Mouse (Mus musculus) neural tube, embryonic 11.5 days (tissue): Measurements from ENCODE around the gene 1600012H06Rik. TPM values are rescaled to one million over a fixed set of nuclear protein-coding genes. Genes with fewer than 3 reads are reported as not detected.

Experiments
- ATAC-seq: fragments of 200-750 bp; cut with Nextera tagmentation; 2 replicates; pipeline ENCODE4 v1.8.0; 2017; ENCODE audit warnings: moderate number of reproducible peaks, mild to moderate bottlenecking, moderate TSS enrichment, moderate library complexity; ENCODE audit not compliant: insufficient read depth, low FRiP score, low TSS enrichment
- DNase-seq: peaks from one replicate; pipeline ENCODE4 v3.0.0-alpha.2; 2015; ENCODE audit warnings: low spot score
- H3K27ac ChIP-seq: fragments of 300-500 bp; sonication (generic); 2 replicates; pipeline ENCODE4 v1.5.1; 2014; ENCODE audit warnings: low read depth, mild to moderate bottlenecking, low read length
- H3K27me3 ChIP-seq: fragments of 300-500 bp; sonication (generic); 2 replicates; pipeline ENCODE4 v1.6.1; 2014; ENCODE audit warnings: mild to moderate bottlenecking, low read length, mixed read lengths; ENCODE audit not compliant: control insufficient read depth, insufficient read depth
- H3K36me3 ChIP-seq: fragments of 300-500 bp; sonication (generic); 2 replicates; pipeline ENCODE4 v1.6.1; 2014; ENCODE audit warnings: mild to moderate bottlenecking, low read length, moderate library complexity, mixed read lengths; ENCODE audit not compliant: control insufficient read depth, insufficient read depth
- H3K4me1 ChIP-seq: fragments of 300-500 bp; sonication (generic); 2 replicates; pipeline ENCODE4 v1.6.1; 2014; ENCODE audit warnings: low read length, mixed read lengths; ENCODE audit not compliant: control insufficient read depth, insufficient read depth
- H3K4me2 ChIP-seq: fragments of 300-500 bp; sonication (generic); 2 replicates; pipeline ENCODE4 v1.6.1; 2014; ENCODE audit warnings: low read depth, mild to moderate bottlenecking, moderate library complexity
- H3K4me3 ChIP-seq: fragments of 300-500 bp; sonication (generic); 2 replicates; pipeline ENCODE4 v1.5.1; 2014; ENCODE audit warnings: low read depth, low read length
- H3K9ac ChIP-seq: fragments of 300-500 bp; sonication (generic); 2 replicates; pipeline ENCODE4 v1.6.1; 2014; ENCODE audit warnings: mild to moderate bottlenecking, low read length
- H3K9me3 ChIP-seq: fragments of 300-500 bp; sonication (generic); 2 replicates; pipeline ENCODE4 v1.6.1; 2016; ENCODE audit warnings: low read length; ENCODE audit not compliant: control insufficient read depth
- WGBS: fragments of 180-500 bp; shearing (Covaris S2); extraction: QIAGEN DNeasy Blood & Tissue Kit; methylation state at CpG from one replicate; pipeline ENCODE4 v1.1.7; 2014; 5-methylcytosine and 5-hydroxymethylcytosine counted together
- polyA plus RNA-seq: library from polyadenylated mRNA; unstranded; fragments of >200 nt; fragmentation: Nextera tagmentation; extraction: Ambion mirVana; gene quantifications from 2 replicates; pipeline ENCODE4 v1.2.1, GENCODE M21; 2014

1600012H06Rik gene
- polyA plus RNA-seq, 1 experiment from 2014 or later = 36.2 TPM

DNA sequence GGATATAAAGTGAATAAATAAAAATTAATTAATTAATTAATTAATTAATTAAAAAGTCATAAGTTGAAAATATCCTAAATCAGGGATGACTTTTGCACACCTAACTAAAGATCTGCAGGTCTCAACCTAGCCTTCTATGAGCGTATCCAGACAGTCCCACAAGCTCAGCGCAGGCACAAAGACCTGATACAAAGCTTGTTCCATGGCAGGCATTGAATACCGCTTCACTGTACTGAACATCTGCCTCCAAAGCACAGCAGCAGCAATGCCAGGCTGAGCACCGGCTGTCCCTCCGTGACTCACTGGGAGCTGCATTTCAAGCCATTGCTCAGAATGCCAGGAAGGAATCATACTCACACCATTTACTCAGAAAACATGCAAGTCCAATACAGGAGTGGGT, 32.2 kb upstream of the 1600012H06Rik start:
- Histone ChIP-seq H3K4me3 (no peak overlapping the region), H3K27me3 (no peaks in the 10 kb centered on the region), H3K9ac (no peak overlapping the region), H3K36me3 (no peaks in the 10 kb centered on the region), H3K27ac (no peak overlapping the region), H3K4me2 (no peak overlapping the region), H3K9me3 (no peaks in the 10 kb centered on the region), H3K4me1 (no peaks in the 10 kb centered on the region)
- ATAC-seq (no peak), DNase-seq (no peak)
- WGBS = 92% methylated on average over 5 of the region's 5 CpGs

DNA sequence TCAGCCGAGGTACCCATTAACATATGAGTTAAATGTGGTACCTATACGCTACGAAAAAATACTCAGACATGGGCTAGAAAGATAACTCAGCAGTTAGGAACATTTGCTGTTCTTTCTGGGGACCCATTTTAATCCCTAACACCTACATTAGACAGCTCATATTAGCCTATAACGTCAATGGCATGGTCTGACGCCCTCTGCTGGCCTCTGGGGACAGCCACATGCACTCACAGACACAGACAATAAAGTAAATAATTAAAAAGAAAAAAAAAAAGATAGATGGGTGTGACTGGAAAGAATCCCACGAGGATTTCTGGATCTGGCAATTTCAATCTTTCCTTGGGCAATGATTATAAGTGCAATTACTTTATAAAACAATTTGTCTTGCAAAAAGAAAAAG, 30.6 kb upstream of the 1600012H06Rik start:
- Histone ChIP-seq H3K9me3 (no peaks in the 10 kb centered on the region), H3K36me3 (no peaks in the 10 kb centered on the region), H3K4me3 (no peak overlapping the region), H3K4me2 (no peak overlapping the region), H3K9ac (no peak overlapping the region), H3K27me3 (no peaks in the 10 kb centered on the region), H3K27ac (no peak overlapping the region), H3K4me1 (no peaks in the 10 kb centered on the region)
- ATAC-seq = no peak
- WGBS = 50% methylated on average over 6 of the region's 6 CpGs
- no peak for DNase-seq

DNA sequence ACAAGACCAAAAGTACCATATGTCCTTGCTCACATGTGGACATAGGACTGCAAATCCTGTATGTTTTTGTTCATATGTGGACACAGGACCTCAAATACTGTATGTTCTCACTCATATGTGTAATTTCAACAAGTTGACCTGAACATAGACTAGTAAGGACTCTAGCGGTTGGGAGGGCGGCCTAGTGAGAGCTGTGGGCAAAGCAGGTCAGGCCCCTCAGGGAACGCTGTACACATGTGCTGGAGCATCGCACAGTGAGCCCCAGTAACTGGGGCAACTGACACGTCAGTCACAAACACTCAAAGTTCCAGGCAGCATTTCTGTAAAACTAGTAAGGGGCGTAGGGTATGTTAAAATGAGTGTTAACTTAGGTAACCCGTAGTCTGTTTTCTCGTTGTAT, 30.0 kb upstream of the 1600012H06Rik start:
- 89% methylated on average over 8 of the region's 8 CpGs for WGBS
- no peaks in the 10 kb centered on the region for H3K4me1 ChIP-seq
- no peak overlapping the region for H3K4me3 ChIP-seq
- no peak for ATAC-seq
- no peak overlapping the region for H3K9ac ChIP-seq
- no peaks in the 10 kb centered on the region for H3K9me3 ChIP-seq
- H3K36me3 ChIP-seq = no peaks in the 10 kb centered on the region
- H3K27me3 ChIP-seq = no peaks in the 10 kb centered on the region
- no peak overlapping the region for H3K4me2 ChIP-seq
- H3K27ac ChIP-seq = no peak overlapping the region
- DNase-seq = no peak

DNA sequence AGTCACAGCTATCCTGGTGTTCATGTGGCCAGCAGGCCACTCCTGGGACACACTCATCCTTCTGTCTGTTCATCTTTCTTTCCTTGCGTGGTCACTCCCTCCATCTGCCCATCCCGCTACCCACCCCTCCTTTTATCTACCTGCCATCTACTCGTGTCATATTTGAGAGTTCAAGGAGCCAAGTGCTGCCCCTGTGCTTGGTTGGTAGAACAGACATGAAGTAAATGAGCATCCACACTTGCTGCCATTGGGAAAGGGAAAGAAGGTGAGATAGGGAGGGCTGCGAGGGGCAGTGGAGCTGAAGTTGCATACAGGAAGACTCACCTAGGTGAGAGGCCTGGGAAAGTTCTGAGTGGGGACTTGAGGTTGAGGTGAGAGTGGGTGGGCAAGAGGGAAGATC, 28.6 kb upstream of the 1600012H06Rik start:
- ATAC-seq (no peak), DNase-seq (no peak)
- H3K9me3 ChIP-seq = no peaks in the 10 kb centered on the region
- H3K4me1 ChIP-seq = no peaks in the 10 kb centered on the region
- no peaks in the 10 kb centered on the region for H3K36me3 ChIP-seq
- 88% methylated on average over 4 of the region's 4 CpGs for WGBS
- no peak overlapping the region for H3K27ac ChIP-seq
- no peak overlapping the region for H3K4me3 ChIP-seq
- H3K27me3 ChIP-seq = no peaks in the 10 kb centered on the region
- no peak overlapping the region for H3K4me2 ChIP-seq
- no peak overlapping the region for H3K9ac ChIP-seq

DNA sequence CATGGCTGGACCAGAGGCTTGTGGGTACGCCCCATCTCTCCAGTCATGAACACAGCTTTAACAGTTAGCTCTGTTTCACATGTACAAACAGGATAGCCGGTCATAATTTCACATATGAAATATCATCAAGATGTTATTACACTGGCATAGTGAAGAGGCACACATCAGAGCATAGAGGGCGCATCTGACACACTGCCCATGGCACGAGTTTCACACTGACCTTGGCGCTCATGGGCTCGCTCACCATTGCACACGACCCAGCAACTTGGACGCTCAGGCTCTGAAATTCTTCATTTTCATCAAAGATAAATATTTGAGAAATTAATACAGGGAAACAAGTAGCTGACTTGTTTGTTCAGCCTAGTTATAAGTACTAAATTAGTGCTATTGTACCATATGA, 25.1 kb upstream of the 1600012H06Rik start:
- no peak for ATAC-seq
- DNase-seq = no peak
- Histone ChIP-seq H3K9ac (no peak overlapping the region), H3K4me3 (no peak overlapping the region), H3K27ac (no peak overlapping the region), H3K27me3 (no peaks in the 10 kb centered on the region), H3K36me3 (no peaks in the 10 kb centered on the region), H3K4me1 (no peaks in the 10 kb centered on the region), H3K4me2 (no peak overlapping the region), H3K9me3 (no peaks in the 10 kb centered on the region)
- WGBS = 88% methylated on average over 8 of the region's 8 CpGs

DNA sequence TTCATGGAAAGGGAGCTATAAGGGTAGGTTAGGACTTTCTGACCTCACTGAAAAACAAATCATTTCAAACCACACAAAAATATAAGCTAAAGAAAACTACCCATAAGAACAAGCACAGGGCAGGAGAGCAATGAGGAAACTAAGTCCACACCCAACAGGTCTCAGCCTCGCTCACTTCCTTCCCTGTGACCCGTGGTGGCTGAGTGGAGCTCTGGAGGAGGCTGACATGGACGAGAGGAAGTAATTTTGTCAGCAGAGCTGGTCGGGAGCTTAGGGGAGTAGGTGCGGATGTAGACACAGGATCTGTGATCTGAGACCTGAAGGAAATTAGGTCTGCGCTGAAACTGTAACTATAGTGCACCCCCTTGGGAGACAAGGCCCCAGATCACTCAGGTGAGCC, 21.4 kb upstream of the 1600012H06Rik start:
- Histone ChIP-seq H3K4me2 (no peak overlapping the region), H3K9ac (no peak overlapping the region), H3K27ac (no peak overlapping the region), H3K4me3 (no peak overlapping the region), H3K9me3 (no peaks in the 10 kb centered on the region), H3K4me1 (no peaks in the 10 kb centered on the region), H3K27me3 (no peaks in the 10 kb centered on the region), H3K36me3 (no peaks in the 10 kb centered on the region)
- ATAC-seq (no peak), DNase-seq (no peak)
- WGBS = 74% methylated on average over 6 of the region's 6 CpGs

DNA sequence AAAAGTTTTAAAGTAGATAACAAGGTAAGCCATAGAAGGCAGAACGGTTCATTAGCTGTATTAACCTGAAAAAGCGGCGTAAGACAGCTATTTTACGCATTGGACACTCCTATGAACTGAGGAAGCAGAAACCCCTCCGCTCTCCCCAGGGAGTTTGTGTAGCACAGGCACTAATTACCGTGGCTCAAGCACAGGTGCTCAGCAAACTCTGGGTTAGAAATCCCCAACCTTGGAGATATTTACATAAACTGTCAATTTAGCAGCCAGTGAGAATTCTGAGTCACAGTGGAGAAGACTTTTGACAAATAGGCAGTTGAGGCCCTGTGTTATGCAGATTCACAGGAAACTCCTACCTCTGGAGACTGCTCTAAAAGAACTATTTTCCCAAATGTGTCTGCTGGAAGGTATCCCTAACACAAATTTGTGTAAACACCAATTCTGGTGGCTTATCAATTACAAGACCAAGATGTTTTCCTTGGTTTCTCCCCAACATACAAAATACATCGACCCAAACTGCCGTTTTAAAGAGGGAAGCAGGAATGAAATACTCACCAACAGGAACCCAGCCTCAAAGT, 15.3 kb upstream of the 1600012H06Rik start:
- H3K4me2 ChIP-seq = no peak overlapping the region
- H3K4me3 ChIP-seq = no peak overlapping the region
- DNase-seq = no peak
- 85% methylated on average over 8 of the region's 8 CpGs for WGBS
- ATAC-seq = no peak
- no peaks in the 10 kb centered on the region for H3K4me1 ChIP-seq
- no peak overlapping the region for H3K9ac ChIP-seq
- H3K9me3 ChIP-seq = no peaks in the 10 kb centered on the region
- H3K27me3 ChIP-seq = no peaks in the 10 kb centered on the region
- no peaks in the 10 kb centered on the region for H3K36me3 ChIP-seq
- no peak overlapping the region for H3K27ac ChIP-seq

DNA sequence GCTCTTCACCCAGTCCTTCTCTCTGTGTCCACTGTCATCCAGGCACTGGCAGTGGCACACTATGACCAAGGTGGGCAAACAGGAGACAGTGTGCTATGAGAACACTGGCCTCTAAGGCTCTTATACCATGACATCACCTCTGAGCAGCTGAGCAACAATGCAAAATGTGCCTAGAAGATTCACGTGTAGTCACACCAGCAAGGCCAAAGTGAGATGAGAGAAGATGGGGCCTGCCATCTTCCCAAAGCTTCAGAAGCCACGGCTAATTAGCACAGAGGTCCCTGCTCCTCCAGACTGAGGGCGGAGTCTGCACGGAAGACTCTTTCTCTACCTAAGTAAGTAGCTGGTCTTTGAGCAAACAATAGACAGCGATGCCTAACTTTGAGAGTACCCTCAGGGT, 14.4 kb upstream of the 1600012H06Rik start:
- 72% methylated on average over 5 of the region's 5 CpGs for WGBS
- Histone ChIP-seq H3K9ac (no peak overlapping the region), H3K4me2 (no peak overlapping the region), H3K4me3 (no peak overlapping the region), H3K27ac (no peak overlapping the region), H3K27me3 (no peaks in the 10 kb centered on the region), H3K9me3 (no peaks in the 10 kb centered on the region), H3K4me1 (no peaks in the 10 kb centered on the region), H3K36me3 (no peaks in the 10 kb centered on the region)
- DNase-seq (no peak), ATAC-seq (no peak)

DNA sequence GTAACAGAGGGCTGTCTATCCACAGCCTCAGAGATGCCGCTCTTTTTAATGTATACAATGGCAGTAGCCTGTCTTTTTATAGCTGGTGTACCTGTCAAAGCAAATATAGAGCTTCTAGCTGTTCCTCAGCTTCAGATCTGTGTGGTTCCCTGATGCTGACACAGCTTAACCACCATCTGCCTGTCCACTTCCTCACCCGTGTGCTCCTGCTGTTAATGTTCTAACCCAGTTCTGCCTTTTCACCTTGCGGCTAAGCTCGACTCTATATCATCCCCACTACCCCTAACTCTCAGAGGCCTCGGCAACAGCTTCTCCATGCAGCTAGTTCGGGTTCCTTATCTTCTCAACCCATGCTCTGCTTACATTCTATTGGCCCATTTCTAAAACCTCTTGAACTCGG, 12.3 kb upstream of the 1600012H06Rik start:
- Histone ChIP-seq H3K4me2 (no peak overlapping the region), H3K27me3 (no peaks in the 10 kb centered on the region), H3K4me3 (no peak overlapping the region), H3K4me1 (no peaks in the 10 kb centered on the region), H3K36me3 (no peaks in the 10 kb centered on the region), H3K9me3 (no peaks in the 10 kb centered on the region), H3K9ac (no peak overlapping the region), H3K27ac (no peak overlapping the region)
- ATAC-seq = no peak
- WGBS = 86% methylated on average over 7 of the region's 7 CpGs
- no peak for DNase-seq
